Mouse (Mus musculus) cortical plate, adult 2 months (tissue): Measurements from ENCODE around the gene Olfr1371.

Source experiments
- CTCF ChIP-seq: fragments of 200-500 bp; IDR thresholded peaks from 2 replicates; pipeline ENCODE4 v1.5.1; 2011; ENCODE audit warnings: mild to moderate bottlenecking, control low read depth, low read length; ENCODE audit not compliant: insufficient read depth; ENCODE audit errors: extremely low read depth
- POLR2A ChIP-seq: fragments of 200-500 bp; IDR thresholded peaks from 2 replicates; pipeline ENCODE4 v1.6.1; 2011; ENCODE audit warnings: mild to moderate bottlenecking, low read length, control low read depth; ENCODE audit not compliant: insufficient read depth; ENCODE audit errors: extremely low read depth

DNA sequence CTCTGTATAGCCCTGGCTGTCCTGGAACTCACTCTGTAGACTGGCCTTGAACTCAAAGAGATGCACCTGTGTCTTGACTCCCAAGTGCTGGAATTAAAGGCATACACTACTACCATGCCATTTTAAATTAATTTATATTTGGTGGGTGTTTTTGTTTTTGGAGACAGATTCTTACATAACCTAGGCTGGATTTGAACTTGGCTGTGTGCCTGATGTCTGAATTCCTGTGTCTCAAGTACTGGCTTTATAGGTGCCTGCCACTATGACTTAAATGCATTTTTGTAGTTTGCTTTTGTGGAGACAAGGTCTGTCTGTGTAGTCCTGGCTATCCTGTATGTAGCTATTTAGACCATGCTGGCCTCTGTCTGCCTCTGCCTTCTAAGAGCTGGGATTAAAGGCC, 20.7 kb upstream of the Olfr1371 start:
- no peak for TF ChIP-seq POLR2A
- no peak for TF ChIP-seq CTCF
